Mouse (Mus musculus) inflammation-experienced regulatory T-cells (primary cell): ENCODE results near the gene Fktn. TPM values are rescaled to one million over a fixed set of nuclear protein-coding genes. Genes with fewer than 3 reads are reported as not detected.

ENCODE experiments used
- polyA plus RNA-seq, 2 experiments: library from polyadenylated mRNA; unstranded; fragments of 100-300 nt; shearing (Covaris generic); gene quantifications; one replicate each; pipeline ENCODE4 v1.2.1; 2017

The Fktn gene
- polyA plus RNA-seq, result 1 to 10 TPM; 5.0 to 5.1 TPM

DNA sequence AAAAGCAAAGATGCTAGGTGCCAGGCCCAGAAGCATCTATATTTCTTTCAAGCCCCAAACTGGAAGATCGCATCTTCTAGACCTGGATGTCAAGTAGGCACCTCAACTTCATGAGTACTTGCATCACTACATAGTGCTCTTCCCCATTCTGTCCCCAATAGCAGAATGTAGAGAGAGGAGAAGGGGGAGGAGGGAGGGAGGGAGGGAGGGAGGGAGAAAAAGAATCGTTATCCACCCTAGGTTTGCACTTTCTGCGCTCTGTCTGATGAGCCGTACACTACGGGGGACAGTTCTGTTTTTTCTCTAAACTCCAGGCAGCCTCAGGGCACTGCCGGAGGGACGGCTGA lies at the start of gene Fktn:
Gene Fktn (plus strand): TSS at position 295 of the 347 bp plus-strand sequence.

DNA sequence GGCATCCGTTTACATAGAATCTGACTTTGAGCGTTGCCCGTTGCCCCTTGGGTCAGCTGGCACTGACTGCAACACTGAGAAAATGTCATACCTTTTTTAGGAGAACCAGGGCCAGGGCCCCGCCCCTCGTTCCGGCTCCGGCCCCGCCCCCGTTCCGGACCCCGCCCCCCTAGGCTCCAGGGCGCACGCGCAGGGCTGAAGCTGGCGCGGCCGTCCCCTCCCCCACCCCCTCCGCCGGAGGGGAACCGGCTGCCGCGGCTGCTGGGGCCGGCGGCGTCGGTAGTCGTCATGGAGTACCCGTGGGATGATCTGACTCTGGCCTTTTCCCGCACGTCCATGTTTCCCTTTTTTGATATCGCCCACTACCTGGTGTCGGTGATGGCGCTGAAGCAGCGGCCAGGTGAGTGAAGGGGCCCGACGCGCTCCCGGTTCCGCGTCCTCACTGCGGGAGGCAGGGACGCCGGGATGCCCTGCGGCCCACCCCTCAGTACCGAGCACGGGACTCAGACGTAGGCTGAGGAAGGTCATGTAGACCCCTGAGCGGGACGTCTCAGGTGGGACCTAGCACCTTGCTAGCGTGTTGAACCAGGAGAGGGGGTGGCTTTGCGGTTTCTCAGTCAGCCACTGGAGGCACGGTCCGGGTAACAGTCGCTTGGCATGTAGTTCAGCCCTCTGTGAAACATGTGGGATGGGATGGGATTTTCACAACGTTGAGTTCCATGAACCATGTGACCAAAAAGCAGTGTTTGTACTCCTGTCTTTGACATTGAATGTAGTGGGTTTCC lies 112.2 kb downstream of the Fktn start, which contains the start of gene Tmem38b:
Gene Tmem38b (plus strand): TSS at position 225 of the 785 bp plus-strand sequence.

Other genes with a start within 250 kb of the Fktn start
- gene Fsd1l, start 82.5 kb upstream of the Fktn start, polyA plus RNA-seq, result 1 to 10 TPM; 5.2 to 6.1 TPM
- not detected for gene Tal2, start 65.7 kb downstream of the Fktn start, polyA plus RNA-seq
- gene Tmem38b, start 112.0 kb downstream of the Fktn start, polyA plus RNA-seq, result 10 to 100 TPM; 10.7 to 11.2 TPM